Mouse (Mus musculus): ENCODE results near the gene Lnx1. TPM values are rescaled to one million over a fixed set of nuclear protein-coding genes. Genes with fewer than 3 reads are reported as not detected.
A peak's percentile ranks its signal among the peaks of the same experiment; 100 is the strongest.

The Lnx1 gene
- 10 to 100 TPM; 13.6 to 15.3 TPM for total RNA-seq (2021)
- long read RNA-seq, experiment 1, transcript Lnx1-204 (11 exons, 2,564 nt): major isoform, 8 of 23 reads
- long read RNA-seq, experiment 1, partial matches to known transcripts: 3 of 23 reads
- long read RNA-seq, experiment 1, other reads (novel, unspliced or antisense): 8 of 23 reads
- long read RNA-seq, experiment 2, partial matches to known transcripts: 1 of 7 reads
- long read RNA-seq, experiment 2, other reads (novel, unspliced or antisense): 3 of 7 reads

GRCm38 (mm10) chr5:74702766-74703165, at the start of gene Lnx1:
TSS of gene Lnx1 (minus strand) at chr5:74702912.
- peak; percentile 59 to 66 for DNase-seq

DNA sequence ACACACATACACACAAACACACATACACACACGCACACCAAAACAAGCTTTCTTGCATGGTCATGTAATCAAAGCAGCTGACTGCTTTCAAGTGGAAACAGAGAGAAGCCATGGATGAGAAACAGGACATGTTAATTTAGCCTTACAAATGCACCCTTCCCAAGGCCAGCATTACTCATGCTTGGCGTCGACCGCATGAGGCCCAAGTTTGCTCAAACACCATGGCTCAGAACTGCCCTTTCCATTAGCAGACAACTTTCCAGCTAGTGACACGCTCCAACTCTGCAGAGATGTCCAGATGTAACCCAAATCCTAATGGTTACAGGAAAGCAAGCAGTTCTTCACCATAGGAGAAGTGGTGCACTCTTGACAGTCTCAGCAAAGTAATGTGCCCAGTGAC, 47.8 kb upstream of the Lnx1 start:
- peak; percentile 59 to 75 for DNase-seq

DNA sequence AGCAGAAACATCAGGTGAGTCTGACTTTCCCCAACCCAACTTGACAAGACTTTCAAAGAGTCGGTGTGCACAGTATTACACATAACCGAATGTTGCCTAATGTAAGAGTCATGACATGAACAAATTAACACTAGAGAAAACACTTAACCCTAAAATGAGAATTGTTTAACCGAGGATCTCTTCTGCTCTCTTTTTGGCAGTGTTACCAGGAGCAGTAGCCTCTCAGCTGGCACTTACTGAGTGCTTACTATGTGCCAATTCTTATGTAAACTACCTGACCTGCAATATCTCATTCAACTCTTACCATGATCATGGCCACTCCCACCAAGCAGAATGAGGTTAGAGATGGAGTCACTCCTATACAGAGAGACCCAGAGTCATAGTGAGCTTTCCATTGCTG, 44.8 kb upstream of the Lnx1 start:
- DNase-seq: no peak

DNA sequence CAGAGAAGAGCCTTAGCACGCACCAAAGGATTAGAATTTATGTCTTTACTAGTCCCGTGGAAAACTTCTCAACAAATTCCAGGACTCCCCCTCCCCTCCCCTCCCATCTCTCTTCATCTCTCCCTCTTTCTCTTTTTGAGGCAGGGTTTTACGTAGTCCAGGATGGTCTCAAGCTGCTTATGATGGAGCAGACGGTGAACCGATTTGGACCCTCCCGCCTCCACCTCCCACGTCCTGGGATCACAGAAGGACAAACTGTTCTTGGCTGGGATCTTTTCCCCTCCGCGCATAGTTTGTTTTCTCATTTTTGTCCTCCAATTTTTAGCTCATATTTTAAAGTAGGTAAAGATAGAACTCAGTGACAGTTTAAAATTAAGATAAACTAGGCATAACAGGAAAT, 38.2 kb upstream of the Lnx1 start:
- no peak for DNase-seq

DNA sequence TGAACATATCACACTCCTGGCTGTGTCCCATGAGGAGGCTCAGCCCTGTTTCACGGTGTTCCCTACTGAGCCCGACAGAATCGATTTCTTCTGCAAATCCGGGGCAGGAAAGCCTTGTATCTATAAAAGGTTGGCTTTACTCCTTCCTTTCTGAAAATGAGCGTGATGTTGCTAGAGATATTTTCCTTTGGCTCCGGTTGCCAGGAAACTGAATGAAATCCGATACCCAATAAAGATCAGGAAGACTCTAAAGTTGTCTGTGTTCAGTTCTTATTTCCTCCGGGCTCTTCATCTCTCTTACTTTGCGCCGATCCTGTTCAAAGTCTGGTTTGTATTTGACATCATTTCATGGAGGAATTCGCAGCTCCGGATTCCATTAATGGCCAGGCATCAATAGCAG, 36.7 kb upstream of the Lnx1 start:
- no peak for DNase-seq

- no peak for DNase-seq
Observed at GRCm38 (mm10) chr5:74738312-74738711, 35.6 kb upstream of the Lnx1 start.

DNA sequence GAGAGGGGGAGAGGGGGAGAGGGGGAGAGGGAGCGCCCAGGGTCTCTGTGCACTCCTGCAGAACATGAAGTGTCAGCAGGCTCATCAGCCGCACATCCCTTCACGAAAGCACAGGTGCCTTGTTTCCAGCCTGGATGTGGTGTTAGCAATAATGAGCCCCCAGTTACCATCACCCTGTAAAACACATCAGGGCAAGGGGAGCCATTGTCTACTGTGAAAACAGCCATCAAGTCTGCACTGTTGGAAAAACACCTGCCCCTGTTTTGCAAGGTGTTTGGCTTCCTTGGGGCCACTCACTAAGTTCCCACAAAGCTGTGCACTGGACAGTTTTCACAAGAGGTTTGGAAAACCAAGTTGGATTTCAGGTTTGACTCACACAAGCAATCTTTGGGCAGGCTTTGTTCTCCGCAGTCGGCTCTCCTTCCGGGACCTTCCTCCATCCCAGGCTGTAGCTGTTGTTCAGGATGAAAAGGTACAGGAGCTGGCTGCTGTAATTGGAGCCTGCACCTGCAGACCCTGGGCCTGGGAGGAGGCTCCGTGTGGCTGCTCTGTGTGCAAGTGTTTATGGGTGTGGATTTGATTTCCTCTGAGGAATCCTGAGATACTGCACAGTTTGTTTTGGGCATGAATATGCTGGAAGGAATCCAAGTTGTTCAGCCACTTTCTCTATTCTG, 31.3 kb upstream of the Lnx1 start:
- DNase-seq: no peak

DNA sequence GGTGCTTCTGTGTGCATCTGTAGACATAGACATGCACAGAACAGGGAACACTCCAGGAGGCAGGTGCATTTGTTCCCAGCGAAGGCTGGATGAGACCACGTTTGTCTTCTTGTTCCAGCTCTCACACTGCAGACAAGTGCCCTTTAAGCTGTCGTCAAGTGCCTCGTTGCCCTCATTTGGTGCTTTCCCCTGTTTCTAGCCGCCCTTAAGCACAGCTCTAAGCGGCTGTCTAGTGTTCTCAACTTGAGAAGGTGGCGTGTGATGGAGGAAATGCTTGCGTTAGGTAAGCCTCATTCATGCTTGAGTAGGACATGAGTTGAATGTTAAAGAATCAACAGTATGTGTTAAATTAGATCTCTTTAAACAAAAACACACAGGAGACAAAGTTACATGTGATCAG, 29.9 kb upstream of the Lnx1 start:
- DNase-seq: no peak

- no peak for DNase-seq
Observed at GRCm38 (mm10) chr5:74730601-74731000, 27.9 kb upstream of the Lnx1 start.

DNA sequence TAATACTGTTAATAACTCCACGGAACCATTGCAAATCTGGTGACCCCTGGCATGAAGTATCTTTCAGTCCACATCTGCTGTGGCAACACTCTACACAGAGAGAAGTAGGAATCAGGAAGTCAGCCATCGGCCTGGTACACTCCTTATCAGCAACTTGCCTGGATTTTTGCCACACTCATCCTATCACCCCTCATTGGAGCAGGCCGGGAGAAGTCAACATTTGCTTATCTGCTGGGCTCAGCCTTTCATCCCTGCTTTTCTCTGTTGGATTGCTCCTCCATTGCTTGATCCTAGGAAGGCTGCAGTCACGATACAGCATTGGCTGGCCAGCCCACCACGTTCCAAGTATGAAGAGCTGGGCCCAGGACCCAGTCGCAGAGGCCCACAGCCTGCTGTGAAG, 26.9 kb upstream of the Lnx1 start:
- peak; percentile 42 to 43 for DNase-seq

DNA sequence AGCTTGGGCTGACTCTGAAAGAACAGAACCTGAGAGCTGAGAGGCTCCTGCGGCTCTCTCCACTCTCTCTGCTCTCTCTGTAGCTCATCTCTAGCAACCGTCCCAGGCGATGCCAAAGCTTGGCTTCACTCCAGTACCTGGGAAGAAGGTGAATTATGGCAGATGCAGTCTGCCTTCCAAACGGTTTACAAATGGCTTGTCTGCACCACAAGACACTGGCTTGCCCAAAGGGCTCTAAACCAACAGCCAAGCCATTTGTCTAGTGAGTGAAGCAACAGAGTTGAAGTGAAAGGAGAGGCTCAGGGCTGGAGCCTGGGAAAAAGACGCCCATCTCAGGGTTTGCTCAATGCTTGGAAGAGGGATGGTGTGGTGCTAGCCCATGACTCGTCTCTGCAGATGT, 25.5 kb upstream of the Lnx1 start:
- DNase-seq: no peak

DNA sequence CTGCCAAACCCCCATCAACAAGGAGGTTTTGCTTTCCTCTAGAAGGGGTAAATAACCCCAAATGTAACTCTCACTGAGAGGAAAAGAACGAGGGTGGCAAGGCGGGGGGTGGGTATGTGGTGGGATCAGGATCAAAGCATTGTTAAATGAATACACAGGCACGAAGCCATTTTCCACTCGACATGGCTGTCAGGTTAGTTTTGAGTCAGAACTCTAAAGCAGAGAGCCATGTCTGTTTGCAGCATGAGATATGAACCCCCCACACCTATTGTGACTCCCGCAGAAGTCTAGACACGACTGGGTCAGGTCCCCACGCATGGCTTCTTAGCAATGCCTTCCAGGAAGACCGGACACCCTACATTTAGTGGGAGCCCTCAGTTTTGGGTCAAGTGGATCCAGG, 24.6 kb upstream of the Lnx1 start:
- no peak for DNase-seq

GRCm38 (mm10) chr5:74725541-74725940, 22.8 kb upstream of the Lnx1 start:
- no peak for DNase-seq

GRCm38 (mm10) chr5:74721816-74722215, 19.1 kb upstream of the Lnx1 start:
- no peak for DNase-seq

GRCm38 (mm10) chr5:74720661-74721060, 17.9 kb upstream of the Lnx1 start:
- no peak for DNase-seq

GRCm38 (mm10) chr5:74716165-74716564, 13.5 kb upstream of the Lnx1 start:
- peak in 1 of 2 experiments; percentile 75 for DNase-seq

DNA sequence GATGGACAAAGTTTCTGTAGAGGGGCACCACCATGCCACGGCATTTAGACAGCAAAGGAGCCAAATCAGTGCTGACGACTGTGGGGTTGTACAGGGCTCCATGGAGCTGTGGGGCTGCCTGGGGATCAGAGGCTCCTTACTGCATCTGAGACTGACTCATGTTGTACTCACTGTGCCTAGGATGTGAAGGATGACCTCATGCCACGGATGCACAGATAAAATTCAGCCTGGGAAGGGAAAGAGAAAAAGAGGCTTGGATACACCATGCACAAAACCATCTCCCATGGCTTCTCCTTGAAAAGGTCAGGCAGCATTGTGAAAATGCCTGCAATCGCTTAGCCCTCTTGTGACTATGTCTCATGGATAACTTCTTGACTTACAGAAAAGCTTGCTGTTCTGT, 10.1 kb upstream of the Lnx1 start:
- no peak for DNase-seq

GRCm38 (mm10) chr5:74711988-74712387, 9.3 kb upstream of the Lnx1 start:
- no peak for DNase-seq

- no peak for DNase-seq
Observed at GRCm38 (mm10) chr5:74711056-74711455, 8.3 kb upstream of the Lnx1 start.

DNA sequence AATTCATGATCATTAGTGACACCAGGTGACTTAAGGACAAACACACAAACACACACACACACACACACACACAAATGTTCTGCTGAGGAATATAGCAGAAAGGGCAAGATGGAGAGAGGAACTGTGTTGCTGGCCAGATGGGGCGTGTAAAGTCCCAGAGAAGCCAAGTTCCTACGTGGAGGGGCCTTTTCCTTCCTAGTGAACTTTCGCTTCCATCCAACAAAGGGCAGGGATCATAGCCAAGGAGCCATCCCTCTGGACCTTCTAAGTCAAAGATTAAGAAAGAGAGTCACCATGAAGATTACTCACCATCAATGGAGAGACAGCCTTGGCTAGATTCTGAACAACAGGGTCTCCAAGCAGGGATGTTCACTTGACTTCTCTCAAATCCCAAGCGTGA, 7.5 kb upstream of the Lnx1 start:
- DNase-seq: peak; percentile 51 to 76

GRCm38 (mm10) chr5:74704460-74704790, 1.7 kb upstream of the Lnx1 start:
- peak; percentile 90 to 95 for DNase-seq

DNA sequence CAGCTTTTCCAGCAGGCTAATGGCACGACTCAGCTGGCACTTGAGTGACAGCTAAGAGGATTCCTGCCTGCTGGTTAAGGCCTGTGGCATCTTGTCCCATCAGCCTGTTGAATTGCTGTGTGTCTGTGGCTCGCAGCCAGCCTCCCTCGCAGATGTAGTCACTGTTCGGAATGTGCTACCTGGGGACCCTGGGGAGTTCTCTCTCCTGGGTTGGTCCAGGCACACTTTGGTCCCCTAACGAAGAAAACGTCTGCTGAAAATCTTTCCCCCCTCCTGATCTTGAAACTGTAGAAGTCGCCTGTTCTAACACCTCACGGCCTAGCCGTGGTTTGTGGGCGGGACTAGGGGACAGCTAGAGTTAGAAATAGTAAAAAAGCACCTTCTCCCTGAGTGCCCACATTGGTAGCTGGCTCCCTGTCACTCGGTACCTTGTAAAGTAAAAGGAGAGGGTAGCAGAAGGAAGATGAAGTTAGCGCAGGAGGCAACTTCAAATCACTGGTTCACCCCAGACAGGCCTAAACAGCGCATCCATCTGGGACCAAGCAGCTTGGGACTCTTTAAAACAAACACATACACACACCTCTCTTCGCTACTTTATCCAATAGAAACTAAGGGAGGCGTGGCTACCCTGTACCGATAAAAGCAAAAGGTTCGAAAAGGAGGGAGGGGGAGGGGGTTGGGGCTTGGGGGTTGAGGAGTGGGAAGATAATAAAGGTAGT, 1.2 kb upstream of the Lnx1 start:
- DNase-seq: peak; percentile 63 to 66

GRCm38 (mm10) chr5:74700918-74701317, 1.8 kb downstream of the Lnx1 start:
- DNase-seq: no peak

- DNase-seq: peak; percentile 64 to 68
Observed at GRCm38 (mm10) chr5:74699673-74700072, 3.0 kb downstream of the Lnx1 start.

Measured in heart, adult 18-20 months (tissue).